Mouse (Mus musculus) E14TG2a.4 (cell line): Measurements from ENCODE around the gene Cdc6.

Experiments used
- H3K27me3 ChIP-seq: 2 replicates; pipeline ENCODE4 v1.6.1; 2014; ENCODE audit warnings: low read length, control low read depth; ENCODE audit not compliant: insufficient read depth
- H3K36me3 ChIP-seq: 2 replicates; pipeline ENCODE4 v1.6.1; 2014; ENCODE audit warnings: low read length, control low read depth; ENCODE audit not compliant: insufficient read depth
- H3K4me1 ChIP-seq: replicated peaks from 2 replicates; pipeline ENCODE4 v1.6.1; 2014; ENCODE audit warnings: low read depth, low read length, control low read depth
- H3K4me3 ChIP-seq: replicated peaks from 2 replicates; pipeline ENCODE4 v1.5.1; 2014; ENCODE audit warnings: mild to moderate bottlenecking, low read length
- H3K9me3 ChIP-seq: 2 replicates; pipeline ENCODE4 v1.6.1; 2014; ENCODE audit warnings: low read length, control low read depth
- CTCF ChIP-seq: conservative IDR thresholded peaks from 2 replicates; pipeline ENCODE4 v1.5.1; 2014; ENCODE audit warnings: low read length
- NANOG ChIP-seq: IDR thresholded peaks from 2 replicates; pipeline ENCODE4 v1.6.1; 2014; ENCODE audit warnings: borderline replicate concordance, low read length, mixed read lengths
- POU5F1 ChIP-seq: IDR thresholded peaks from 2 replicates; pipeline ENCODE4 v1.6.1; 2014; ENCODE audit warnings: low read length, borderline replicate concordance

Cdc6 gene

GRCm38 (mm10) chr11:98955707-98956235 lies 48.2 kb downstream of the Cdc6 start:
- H3K4me3 ChIP-seq: peak overlapping the region; percentile 57
- peaks cover 34% of the 10 kb centered on the region for H3K36me3 ChIP-seq
- no peaks in the 10 kb centered on the region for H3K9me3 ChIP-seq
- TF ChIP-seq POU5F1 (no peak), NANOG (no peak)
- peaks cover 85% of the 10 kb centered on the region for H3K4me1 ChIP-seq
- H3K27me3 ChIP-seq: no peaks in the 10 kb centered on the region

GRCm38 (mm10) chr11:98956340-98956739 lies 48.7 kb downstream of the Cdc6 start:
- peak overlapping the region; percentile 55 for H3K4me3 ChIP-seq
- H3K4me1 ChIP-seq: peaks cover 85% of the 10 kb centered on the region
- H3K9me3 ChIP-seq: no peaks in the 10 kb centered on the region
- H3K36me3 ChIP-seq: peaks cover 29% of the 10 kb centered on the region
- TF ChIP-seq POU5F1 (no peak), NANOG (no peak), CTCF (no peak)
- H3K27me3 ChIP-seq: no peaks in the 10 kb centered on the region

GRCm38 (mm10) chr11:98959437-98960312 lies 52.1 kb downstream of the Cdc6 start:
- Histone ChIP-seq H3K36me3 (peaks cover 26% of the 10 kb centered on the region; the same call in 1 of the 2 replicates), H3K4me3 (peak overlapping the region; percentile 90), H3K27me3 (no peaks in the 10 kb centered on the region), H3K4me1 (peaks cover 80% of the 10 kb centered on the region), H3K9me3 (no peaks in the 10 kb centered on the region)
- TF ChIP-seq NANOG: no peak
- no peak for TF ChIP-seq POU5F1
- TF ChIP-seq CTCF: no peak

DNA sequence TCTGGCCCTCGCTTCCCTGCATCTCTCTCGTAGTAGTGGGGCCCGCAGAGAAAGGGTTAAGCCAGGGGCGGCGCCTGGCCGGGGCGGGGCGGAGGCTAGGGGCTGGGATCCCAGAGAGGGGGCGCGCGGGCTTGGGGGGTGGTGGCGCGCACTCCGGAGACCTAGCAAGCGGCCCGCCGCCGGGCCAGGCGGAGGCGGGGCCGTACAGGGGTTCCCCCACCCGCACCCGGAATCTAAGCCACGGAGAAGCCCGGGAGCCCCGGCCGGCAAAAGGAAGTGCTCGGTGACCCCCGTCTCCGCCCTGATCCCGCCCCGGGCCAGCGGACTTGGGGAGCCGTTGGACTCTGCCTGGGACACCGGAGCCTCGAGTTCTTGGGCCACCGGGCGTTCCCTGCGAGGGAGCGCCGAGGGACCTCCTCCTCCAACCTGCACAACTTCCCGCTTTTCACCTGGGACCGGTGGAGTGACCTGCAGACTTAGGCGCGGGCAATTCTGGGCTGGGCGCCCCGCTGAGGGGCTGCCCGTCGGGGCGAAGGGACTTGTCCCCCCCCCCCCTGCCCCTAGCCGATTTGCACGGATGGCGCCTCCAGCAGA lies 52.8 kb downstream of the Cdc6 start:
- no peak for TF ChIP-seq CTCF
- no peak for TF ChIP-seq POU5F1
- Histone ChIP-seq H3K27me3 (no peaks in the 10 kb centered on the region), H3K4me3 (peak overlapping the region; percentile 90), H3K4me1 (peaks cover 80% of the 10 kb centered on the region), H3K36me3 (peaks cover 31% of the 10 kb centered on the region; the same call in 1 of the 2 replicates), H3K9me3 (no peaks in the 10 kb centered on the region)

DNA sequence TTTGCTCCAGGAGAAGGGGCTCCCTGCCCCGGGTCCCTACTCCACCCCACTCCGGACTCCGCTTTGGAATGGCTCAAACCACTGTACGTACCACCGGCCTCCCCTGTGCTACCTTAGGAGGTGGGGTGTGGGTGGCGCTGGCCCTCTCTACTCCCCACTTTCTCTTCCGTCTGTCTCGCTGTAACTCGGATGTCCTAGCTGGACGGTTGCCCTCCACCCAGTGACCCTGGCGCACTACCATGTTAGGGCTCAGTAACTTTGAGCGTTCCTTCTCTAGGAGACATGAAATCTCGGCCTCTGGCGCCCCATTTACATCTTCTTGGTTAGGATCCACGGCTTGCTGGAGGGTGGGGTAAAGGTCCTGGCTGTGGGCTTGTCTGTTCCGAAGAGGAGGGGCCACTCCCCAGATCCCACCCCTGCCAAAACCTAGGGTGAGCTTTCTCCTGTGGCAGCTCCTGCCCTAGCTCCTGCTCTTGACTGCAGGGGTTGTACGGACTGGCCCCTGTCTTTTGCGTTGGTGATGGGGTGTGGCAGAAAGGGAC lies 53.5 kb downstream of the Cdc6 start:
- no peak for TF ChIP-seq NANOG
- TF ChIP-seq POU5F1: no peak
- TF ChIP-seq CTCF: no peak
- peaks cover 81% of the 10 kb centered on the region for H3K4me1 ChIP-seq
- no peaks in the 10 kb centered on the region for H3K9me3 ChIP-seq
- H3K27me3 ChIP-seq: no peaks in the 10 kb centered on the region
- peaks cover 36% of the 10 kb centered on the region for H3K36me3 ChIP-seq
- H3K4me3 ChIP-seq: peak overlapping the region; percentile 90

GRCm38 (mm10) chr11:98961766-98962165 lies 54.2 kb downstream of the Cdc6 start:
- Histone ChIP-seq H3K27me3 (no peaks in the 10 kb centered on the region), H3K4me3 (peak overlapping the region; percentile 90), H3K36me3 (peaks cover 38% of the 10 kb centered on the region), H3K9me3 (no peaks in the 10 kb centered on the region), H3K4me1 (peaks cover 81% of the 10 kb centered on the region)
- TF ChIP-seq POU5F1: no peak
- TF ChIP-seq NANOG: no peak
- TF ChIP-seq CTCF: no peak

- peak overlapping the region; percentile 90 for H3K4me3 ChIP-seq
- H3K27me3 ChIP-seq: no peaks in the 10 kb centered on the region
- no peaks in the 10 kb centered on the region for H3K9me3 ChIP-seq
- H3K4me1 ChIP-seq: peaks cover 81% of the 10 kb centered on the region
- TF ChIP-seq POU5F1: no peak
- no peak for TF ChIP-seq NANOG
- no peak for TF ChIP-seq CTCF
- H3K36me3 ChIP-seq: peaks cover 38% of the 10 kb centered on the region
Observed at GRCm38 (mm10) chr11:98962421-98963095, 55.0 kb downstream of the Cdc6 start.
